In genomic region chr3:60499157-60499578, GRCm38 (mm10) we compare ENCODE assay signal across 8 mouse cellular contexts. TPM values are rescaled to one million over a fixed set of nuclear protein-coding genes. Genes with fewer than 3 reads are reported as not detected.
DNase-seq lines count a peak whose midpoint lies in the region; ATAC-seq lines count a peak whose summit lies in the region.

No protein-coding gene starts in this region.

- H3K27ac ChIP-seq in liver, embryonic 11.5 days (ENCODE audit: low read depth, low read length) = peak overlapping the region; percentile 99
- H3K27ac ChIP-seq in forebrain, embryonic 14.5 days (ENCODE audit: low read depth, low read length) = no peak overlapping the region
- H3K27ac ChIP-seq in midbrain, embryonic 15.5 days = no peak overlapping the region

- peak; percentile 42 for DNase-seq in adrenal gland, postnatal 10 days
- DNase-seq in adrenal gland, postnatal 4 days (ENCODE audit: low spot score in 2 of 2) = no peak
- DNase-seq in CD4-positive helper T cell, adult 2 months (ENCODE audit: low read depth, low spot score) = peak; percentile 44
- peak; percentile 96 for DNase-seq in heart, adult 11 months
- no peak for DNase-seq in liver, embryonic 11.5 days (ENCODE audit: low spot score)
- DNase-seq in left cerebral cortex, adult 8-10 months (ENCODE audit: low spot score in 2 of 2) = no peak
- DNase-seq in forebrain, embryonic 14.5 days (ENCODE audit: low spot score) = no peak

- H3K4me2 ChIP-seq in liver, embryonic 11.5 days = peak overlapping the region; percentile 82
- H3K4me2 ChIP-seq in forebrain, embryonic 14.5 days (ENCODE audit: low read length) = no peak overlapping the region
- H3K4me2 ChIP-seq in midbrain, embryonic 15.5 days = no peak overlapping the region

- no peaks in the 10 kb centered on the region for H3K9me3 ChIP-seq in liver, embryonic 11.5 days (ENCODE audit: control insufficient read depth, low read length)
- no peaks in the 10 kb centered on the region for H3K9me3 ChIP-seq in forebrain, embryonic 14.5 days (replicated peaks; ENCODE audit: control insufficient read depth, low read length)
- no peaks in the 10 kb centered on the region for H3K9me3 ChIP-seq in midbrain, embryonic 15.5 days

- peak overlapping the region; percentile 97; the same call in 1 of the 2 replicates for H3K4me3 ChIP-seq in liver, embryonic 11.5 days (ENCODE audit: low read depth, low read length)
- H3K4me3 ChIP-seq in forebrain, embryonic 14.5 days (ENCODE audit: low read depth, low read length) = no peak overlapping the region
- H3K4me3 ChIP-seq in midbrain, embryonic 15.5 days = no peak overlapping the region

- H3K27me3 ChIP-seq in liver, embryonic 11.5 days (replicated peaks; ENCODE audit: control insufficient read depth, insufficient read depth, low read length) = no peaks in the 10 kb centered on the region
- no peaks in the 10 kb centered on the region for H3K27me3 ChIP-seq in forebrain, embryonic 14.5 days (replicated peaks; ENCODE audit: control insufficient read depth, insufficient read depth, low read length)
- H3K27me3 ChIP-seq in midbrain, embryonic 15.5 days (replicated peaks) = no peaks in the 10 kb centered on the region; the same call in 1 of the 2 replicates

- 20% methylated on average over 6 of the region's 6 CpGs for WGBS in liver, embryonic 11.5 days
- WGBS in forebrain, embryonic 14.5 days = 52% methylated on average over 6 of the region's 6 CpGs
- 51% methylated on average over 6 of the region's 6 CpGs for whole genome bisulfite sequencing in midbrain, embryonic 15.5 days

- 0 out of 2 replicates have a peak, but pooled peaks have one; percentile 17 for ATAC-seq in liver, embryonic 11.5 days (replicated peaks; ENCODE audit: low FRiP score)
- no peak for ATAC-seq in forebrain, embryonic 14.5 days
- ATAC-seq in midbrain, embryonic 15.5 days (replicated peaks) = no peak

- H3K4me1 ChIP-seq in liver, embryonic 11.5 days (replicated peaks; ENCODE audit: control insufficient read depth, insufficient read depth, low read length) = peaks cover 18% of the 10 kb centered on the region
- peaks cover 15% of the 10 kb centered on the region for H3K4me1 ChIP-seq in forebrain, embryonic 14.5 days (ENCODE audit: control insufficient read depth, insufficient read depth, low read length)
- peaks cover 33% of the 10 kb centered on the region for H3K4me1 ChIP-seq in midbrain, embryonic 15.5 days

- no peaks in the 10 kb centered on the region for H3K36me3 ChIP-seq in liver, embryonic 11.5 days (ENCODE audit: control insufficient read depth, insufficient read depth, low read length)
- no peaks in the 10 kb centered on the region for H3K36me3 ChIP-seq in forebrain, embryonic 14.5 days (ENCODE audit: control insufficient read depth, insufficient read depth, low read length)
- H3K36me3 ChIP-seq in midbrain, embryonic 15.5 days (replicated peaks) = no peaks in the 10 kb centered on the region

- peak overlapping the region; percentile 99 for H3K9ac ChIP-seq in liver, embryonic 11.5 days (ENCODE audit: low read depth, low read length)
- H3K9ac ChIP-seq in forebrain, embryonic 14.5 days (ENCODE audit: low read length) = no peak overlapping the region
- no peak overlapping the region for H3K9ac ChIP-seq in midbrain, embryonic 15.5 days

RNA-seq across cellular contexts. Expression of gene Mbnl1, which starts 26.5 kb away (rescaled TPM):
- 100 to 1,000 TPM; 284 to 333 TPM for total RNA-seq in adrenal gland, postnatal 10 days (2021)
- total RNA-seq in adrenal gland, postnatal 4 days (2021) = 100 to 1,000 TPM; 374 to 436 TPM
- 242 and 268 TPM in 2 replicates for polyA plus RNA-seq in liver, embryonic 11.5 days (2014; fragmentation: Nextera tagmentation; extraction: Ambion mirVana)
- 100 to 1,000 TPM; 155 to 163 (median 160) TPM for total RNA-seq in left cerebral cortex, adult 8-10 months (2022)
- polyA plus RNA-seq in forebrain, embryonic 14.5 days (2014; fragmentation: Nextera tagmentation; extraction: Ambion mirVana) = 43.9 and 56.0 TPM in 2 replicates
- polyA plus RNA-seq in midbrain, embryonic 15.5 days (2015; fragmentation: Nextera tagmentation; extraction: Ambion mirVana) = 46.6 and 48.4 TPM in 2 replicates

Comparison
In these comparisons a context has a peak if more than half of its experiments do, and no peak if none do; other contexts are left out.
1. DNase-seq: peak in adrenal gland, postnatal 10 days (single experiment), CD4-positive helper T cell, adult 2 months (single experiment) and heart, adult 11 months (single experiment); none in adrenal gland, postnatal 4 days (0 of 2), liver, embryonic 11.5 days (single experiment), left cerebral cortex, adult 8-10 months (0 of 2) and forebrain, embryonic 14.5 days (single experiment).